Mouse (Mus musculus) left cerebral cortex, postnatal 36 days (tissue): ENCODE results near the gene AC161166.1. TPM values are rescaled to one million over a fixed set of nuclear protein-coding genes. Genes with fewer than 3 reads are reported as not detected.

Experiments
- DNase-seq, 2 experiments: peaks; one replicate each; pipeline ENCODE4 v3.0.0; 2021 to 2022; ENCODE audit warnings: low spot score in 2 of 2, mixed read lengths in 1 of 2
- intact Hi-C: fragments of 180-260 bp; cut with DNase I; formaldehyde crosslinking; loops from one replicate; pipeline ENCODE4 v1.15.1; 2025
- total RNA-seq, 2 experiments: library from RNA; stranded (reverse); gene quantifications; 2 replicates each; pipeline ENCODE4 v1.2.3; 2021

The AC161166.1 gene
- total RNA-seq, 2 experiments from 2014 or later: not detected

DNA sequence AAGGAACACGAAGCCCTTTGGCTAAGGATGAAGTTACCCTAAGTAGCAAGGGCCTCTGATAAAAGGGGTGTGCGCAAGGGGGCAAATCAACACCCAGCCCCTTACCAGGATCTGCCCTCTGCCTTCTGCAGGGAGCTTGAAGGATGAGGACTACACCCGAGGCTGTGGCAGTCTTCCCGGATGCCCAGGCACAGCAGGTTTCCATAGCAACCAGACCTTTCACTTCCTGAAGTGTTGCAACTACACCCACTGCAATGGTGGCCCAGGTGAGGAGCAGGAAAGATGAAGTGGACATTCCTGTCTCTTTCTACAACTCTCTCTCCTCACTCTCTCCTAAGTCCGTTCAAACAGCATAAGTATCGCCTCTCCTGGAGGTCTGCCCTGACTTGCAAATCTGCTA lies 39.8 kb downstream of the AC161166.1 start:
- DNase-seq: no peak
- intact Hi-C loops: loop anchor here (5.0 to 10.0 kb wide), 2 partner anchors 45 to 192 kb away; no protein-coding TSS in a partner anchor

- no peak for DNase-seq
- intact Hi-C loops: loop anchor here (5.0 to 10.0 kb wide), 2 partner anchors 47 to 194 kb away; no protein-coding TSS in a partner anchor
Measured at GRCm38 (mm10) chr7:24470356-24470755, 41.9 kb downstream of the AC161166.1 start.

- no peak for DNase-seq
- intact Hi-C loops: no loop called here
Measured at GRCm38 (mm10) chr7:24469126-24469525, 43.1 kb downstream of the AC161166.1 start.

- intact Hi-C loops: no loop called here
- DNase-seq: no peak
Measured at GRCm38 (mm10) chr7:24467886-24468285, 44.4 kb downstream of the AC161166.1 start.

- intact Hi-C loops: no loop called here
- no peak for DNase-seq
Measured at GRCm38 (mm10) chr7:24466835-24467234, 45.4 kb downstream of the AC161166.1 start.

GRCm38 (mm10) chr7:24462388-24463319 lies 49.6 kb downstream of the AC161166.1 start, which contains the start of gene Plaur:
Gene Plaur, plus strand, starts transcription at chr7:24462484.
- intact Hi-C loops: no loop called here
- DNase-seq: no peak

DNA sequence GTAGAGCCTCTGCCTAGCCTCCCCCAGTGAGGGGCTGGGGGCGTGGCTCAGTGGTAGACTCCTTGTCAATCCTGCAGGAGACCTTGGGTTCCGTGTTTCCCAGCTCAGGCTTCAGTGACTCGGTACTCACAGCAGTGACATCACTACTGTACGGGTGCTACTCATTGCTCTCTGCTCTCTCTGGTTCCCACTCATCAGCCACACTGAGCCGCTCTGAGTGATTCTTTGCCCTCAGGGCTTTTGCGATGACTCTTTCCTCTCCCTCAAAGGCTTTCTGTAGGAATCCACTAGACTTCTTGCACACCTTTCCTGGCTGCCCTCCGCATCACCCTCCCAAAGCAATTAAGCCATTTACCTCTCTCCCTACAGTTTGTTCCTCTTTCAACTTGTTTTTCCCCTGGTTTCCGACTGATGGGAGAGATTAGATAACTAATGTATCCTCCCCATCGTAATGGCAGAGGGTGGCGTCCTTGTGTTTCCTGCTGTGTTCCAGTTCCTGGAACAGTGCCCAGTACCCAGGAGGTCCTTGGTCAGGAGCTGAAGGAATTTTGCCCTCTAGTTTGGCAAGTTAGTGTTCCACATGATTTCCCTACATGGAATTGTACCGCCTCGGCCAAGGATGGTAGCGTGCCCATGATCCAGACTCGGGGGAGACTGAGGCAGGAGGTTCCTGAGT lies 50.7 kb downstream of the AC161166.1 start:
- intact Hi-C loops: no loop called here
- no peak for DNase-seq

Other genes with a start within 250 kb of the AC161166.1 start
- gene Zfp93, start 242.0 kb downstream of the AC161166.1 start, total RNA-seq: 10 to 100 TPM; 11.8 to 12.6 TPM
- 10 to 100 TPM; 21.9 to 23.9 TPM for gene Zfp61, start 211.2 kb downstream of the AC161166.1 start, total RNA-seq
- gene Zfp94, start 195.8 kb downstream of the AC161166.1 start, total RNA-seq: 10 to 100 TPM; 13.2 to 16.2 TPM
- not detected for gene Tescl, start 178.5 kb downstream of the AC161166.1 start, total RNA-seq
- gene Lypd5, start 163.3 kb downstream of the AC161166.1 start, total RNA-seq: not detected
- under 1 TPM; 0.42 to 0.77 TPM for gene Kcnn4, start 142.2 kb downstream of the AC161166.1 start, total RNA-seq
- 10 to 100 TPM; 39.6 to 51.1 TPM for gene Smg9, start 112.8 kb downstream of the AC161166.1 start, total RNA-seq
- gene Irgc1, start 60.2 kb downstream of the AC161166.1 start, total RNA-seq: under 1 TPM; 0.42 to 0.72 TPM
- gene Plaur, start 50.0 kb downstream of the AC161166.1 start, total RNA-seq: 1 to 10 TPM in 1 of 2 experiments, under 1 TPM in 1; 0.91 to 1.7 TPM
- 100 to 1,000 TPM; 235 to 307 TPM for gene Cadm4, start 30.4 kb downstream of the AC161166.1 start, total RNA-seq
- gene Zfp428, start 5.4 kb downstream of the AC161166.1 start, total RNA-seq: 10 to 100 TPM; 47.9 to 49.4 TPM
- 10 to 100 TPM; 80.8 to 89.2 TPM for gene Irgq, start 18.2 kb upstream of the AC161166.1 start, total RNA-seq
- gene Pinlyp, start 33.7 kb upstream of the AC161166.1 start, total RNA-seq: not detected
- 10 to 100 TPM; 29.8 to 41.4 TPM for gene Xrcc1, start 33.8 kb upstream of the AC161166.1 start, total RNA-seq
- gene Ethe1, start 75.1 kb upstream of the AC161166.1 start, total RNA-seq: 10 to 100 TPM; 11.8 to 14.3 TPM
- gene Zfp575, start 75.2 kb upstream of the AC161166.1 start, total RNA-seq: 1 to 10 TPM; 6.6 to 6.8 TPM
- gene Phldb3, start 98.3 kb upstream of the AC161166.1 start, total RNA-seq: under 1 TPM; 0.22 to 0.48 TPM
- 1 to 10 TPM in 1 of 2 experiments, under 1 TPM in 1; 0.32 to 1.3 TPM for gene Lypd3, start 124.1 kb upstream of the AC161166.1 start, total RNA-seq
- gene Tex101, start 164.2 kb upstream of the AC161166.1 start, total RNA-seq: not detected
- gene BC049730, start 196.8 kb upstream of the AC161166.1 start, total RNA-seq: not detected
- not detected for gene Gm4763, start 214.5 kb upstream of the AC161166.1 start, total RNA-seq
- not detected for gene Cd177, start 247.9 kb upstream of the AC161166.1 start, total RNA-seq